Mouse (Mus musculus): Measurements from ENCODE around the gene Slc25a3. TPM values are rescaled to one million over a fixed set of nuclear protein-coding genes. Genes with fewer than 3 reads are reported as not detected.

Slc25a3 gene
- polyA plus RNA-seq, 1 experiment, result 530 TPM

- no peak for TF ChIP-seq GATA1 (IDR thresholded peaks at IDR 0.05; ENCODE audit: low read length)
These were observed 41.8 kb downstream of the Slc25a3 start for GRCm38 (mm10) chr10:91081959-91082507.

- TF ChIP-seq GATA1 (IDR thresholded peaks at IDR 0.05; ENCODE audit: low read length), result no peak
These were observed 43.3 kb downstream of the Slc25a3 start for GRCm38 (mm10) chr10:91080540-91080939.

GRCm38 (mm10) chr10:91076667-91077066, 47.2 kb downstream of the Slc25a3 start:
- no peak for TF ChIP-seq GATA1 (IDR thresholded peaks at IDR 0.05; ENCODE audit: low read length)

DNA sequence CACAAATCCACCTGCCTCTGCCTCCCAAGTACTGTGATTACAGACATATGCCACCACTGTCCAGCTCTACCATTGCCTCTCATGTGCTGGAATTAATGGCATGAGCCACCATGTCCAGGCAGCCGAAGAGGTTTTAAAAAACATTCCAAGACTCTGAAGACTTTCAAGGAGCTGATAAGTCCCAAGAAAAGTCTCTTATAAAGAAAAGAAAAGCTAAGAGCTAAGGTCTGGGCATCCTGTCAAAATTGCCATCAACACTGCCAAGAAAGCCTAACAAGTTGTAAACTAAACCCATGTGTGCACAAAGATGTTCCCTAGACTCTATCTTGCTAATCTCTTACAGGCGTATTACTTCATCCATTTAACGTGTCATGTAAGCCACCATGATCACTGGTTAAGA, 50.5 kb downstream of the Slc25a3 start:
- TF ChIP-seq GATA1 (IDR thresholded peaks at IDR 0.05; ENCODE audit: low read length), result no peak

DNA sequence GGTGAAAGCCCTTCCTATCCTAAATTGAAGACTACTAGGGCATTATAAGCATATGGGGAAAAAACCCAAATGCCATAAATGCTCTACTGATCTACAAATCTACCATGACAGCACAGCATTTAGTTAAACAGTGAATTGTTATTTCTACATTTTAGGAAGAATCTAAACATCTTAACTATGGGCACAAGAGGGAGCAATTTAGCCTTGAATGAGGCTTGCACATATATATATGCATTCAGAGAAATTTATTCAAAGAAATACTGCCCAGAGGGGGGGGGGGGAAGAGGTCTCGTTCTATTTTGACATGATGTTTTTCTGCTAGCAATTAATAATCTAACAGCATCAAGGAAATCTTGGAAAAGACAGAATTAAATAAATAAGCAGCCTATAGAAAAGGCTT, 52.1 kb downstream of the Slc25a3 start:
- no peak for TF ChIP-seq GATA1 (IDR thresholded peaks at IDR 0.05; ENCODE audit: low read length)

Other genes starting within 250 kb of the Slc25a3 start
- 18.4 and 24.2 TPM in 2 replicates for gene Apaf1, start 41.3 kb downstream of the Slc25a3 start, polyA plus RNA-seq (2012)
- gene Ikbip, start 41.1 kb downstream of the Slc25a3 start, polyA plus RNA-seq (2012), result 2.0 and 2.7 TPM in 2 replicates
- gene Tmpo, start 57.3 kb upstream of the Slc25a3 start, polyA plus RNA-seq (2012), result 272 and 385 TPM in 2 replicates